Mouse (Mus musculus) small intestine, adult 2 months (tissue): ENCODE results near the gene Adi1. TPM values are rescaled to one million over a fixed set of nuclear protein-coding genes. Genes with fewer than 3 reads are reported as not detected.

Experiments used
- H3K27ac ChIP-seq: fragments of 200-500 bp; 2 replicates; pipeline ENCODE4 v1.5.1; 2012; ENCODE audit warnings: low read depth, low read length, control low read depth, inconsistent platforms; ENCODE audit not compliant: insufficient read depth
- H3K27me3 ChIP-seq: fragments of 200-500 bp; 2 replicates; pipeline ENCODE4 v1.6.1; 2012; ENCODE audit warnings: mild to moderate bottlenecking, moderate library complexity, low read length, inconsistent platforms; ENCODE audit not compliant: control insufficient read depth, insufficient read depth
- H3K36me3 ChIP-seq: fragments of 200-500 bp; 2 replicates; pipeline ENCODE4 v1.6.1; 2012; ENCODE audit warnings: mild to moderate bottlenecking, low read length, control low read depth, inconsistent platforms; ENCODE audit not compliant: control insufficient read depth, insufficient read depth
- H3K4me1 ChIP-seq: fragments of 200-500 bp; 2 replicates; pipeline ENCODE4 v1.6.1; 2012; ENCODE audit warnings: low read length, inconsistent platforms, mixed read lengths; ENCODE audit not compliant: control insufficient read depth, insufficient read depth, insufficient read length
- H3K4me3 ChIP-seq: fragments of 200-500 bp; 2 replicates; pipeline ENCODE4 v1.5.1; 2012; ENCODE audit warnings: low read depth, mild to moderate bottlenecking, control low read depth, inconsistent platforms, low read length, moderate library complexity
- CTCF ChIP-seq: fragments of 200-500 bp; IDR thresholded peaks from 2 replicates; pipeline ENCODE4 v1.5.1; 2012; ENCODE audit warnings: low read depth, mild to moderate bottlenecking, control low read depth, inconsistent platforms, low read length, moderate library complexity, mixed read lengths; ENCODE audit not compliant: insufficient replicate concordance, insufficient read length; ENCODE audit errors: extremely low read depth
- POLR2A ChIP-seq: fragments of 200-500 bp; IDR thresholded peaks from 2 replicates; pipeline ENCODE4 v1.6.1; 2012; ENCODE audit warnings: low read depth, mild to moderate bottlenecking, control low read depth, inconsistent platforms, low read length, moderate library complexity
- WGBS: fragments of 180-500 bp; shearing (Covaris S2); methylation state at CpG from one replicate; pipeline ENCODE4 v1.1.7; 2018; 5-methylcytosine and 5-hydroxymethylcytosine counted together
- polyA plus RNA-seq: library from polyadenylated mRNA; depleted of rRNA; stranded (reverse); fragments of >200 nt; gene quantifications from 2 replicates; pipeline ENCODE4 v1.2.3, GENCODE M21; 2012; rRNA removed

Adi1 gene
- polyA plus RNA-seq, 1 experiment, result 4.9 TPM

GRCm38 (mm10) chr12:28726204-28726603, 51.2 kb downstream of the Adi1 start:
- TF ChIP-seq POLR2A (no peak), CTCF (no peak)

GRCm38 (mm10) chr12:28727061-28727460, 52.0 kb downstream of the Adi1 start:
- TF ChIP-seq POLR2A (no peak), CTCF (no peak)
- WGBS, result 86% methylated on average over 5 of the region's 5 CpGs
- Histone ChIP-seq H3K27ac (no peak overlapping the region), H3K4me3 (no peak overlapping the region), H3K36me3 (peaks cover 19% of the 10 kb centered on the region), H3K27me3 (no peaks in the 10 kb centered on the region), H3K4me1 (no peaks in the 10 kb centered on the region)

More at GRCm38 (mm10) chr12:28726204-28726603, 51.2 kb downstream of the Adi1 start:
- Histone ChIP-seq H3K4me1 (no peaks in the 10 kb centered on the region), H3K27ac (no peak overlapping the region), H3K36me3 (peaks cover 25% of the 10 kb centered on the region), H3K27me3 (no peaks in the 10 kb centered on the region), H3K4me3 (no peak overlapping the region)
- 87% methylated on average over 4 of the region's 4 CpGs for WGBS

Other genes with a start within 250 kb of the Adi1 start
- not detected in 2 replicates for gene Dcdc2c, start 122.8 kb upstream of the Adi1 start, polyA plus RNA-seq
- not detected in 2 replicates for gene Allc, start 92.7 kb upstream of the Adi1 start, polyA plus RNA-seq
- 0.10 and 0.13 TPM in 2 replicates for gene Colec11, start 51.9 kb upstream of the Adi1 start, polyA plus RNA-seq
- gene Rps7, start 39.3 kb upstream of the Adi1 start, polyA plus RNA-seq, result 56.0 and 82.1 TPM in 2 replicates
- 2.5 and 5.0 TPM in 2 replicates for gene Rnaseh1, start 25.6 kb upstream of the Adi1 start, polyA plus RNA-seq
- gene Trappc12, start 75.2 kb downstream of the Adi1 start, polyA plus RNA-seq, result 8.8 and 15.2 TPM in 2 replicates
- 27.4 and 57.7 TPM in 2 replicates for gene Eipr1, start 76.6 kb downstream of the Adi1 start, polyA plus RNA-seq